Mouse (Mus musculus): ENCODE measurements around the gene Sardh. TPM values are rescaled to one million over a fixed set of nuclear protein-coding genes. Genes with fewer than 3 reads are reported as not detected.

Gene Sardh
- polyA plus RNA-seq, 1 experiment from 2014 or later: 3.7 TPM

DNA sequence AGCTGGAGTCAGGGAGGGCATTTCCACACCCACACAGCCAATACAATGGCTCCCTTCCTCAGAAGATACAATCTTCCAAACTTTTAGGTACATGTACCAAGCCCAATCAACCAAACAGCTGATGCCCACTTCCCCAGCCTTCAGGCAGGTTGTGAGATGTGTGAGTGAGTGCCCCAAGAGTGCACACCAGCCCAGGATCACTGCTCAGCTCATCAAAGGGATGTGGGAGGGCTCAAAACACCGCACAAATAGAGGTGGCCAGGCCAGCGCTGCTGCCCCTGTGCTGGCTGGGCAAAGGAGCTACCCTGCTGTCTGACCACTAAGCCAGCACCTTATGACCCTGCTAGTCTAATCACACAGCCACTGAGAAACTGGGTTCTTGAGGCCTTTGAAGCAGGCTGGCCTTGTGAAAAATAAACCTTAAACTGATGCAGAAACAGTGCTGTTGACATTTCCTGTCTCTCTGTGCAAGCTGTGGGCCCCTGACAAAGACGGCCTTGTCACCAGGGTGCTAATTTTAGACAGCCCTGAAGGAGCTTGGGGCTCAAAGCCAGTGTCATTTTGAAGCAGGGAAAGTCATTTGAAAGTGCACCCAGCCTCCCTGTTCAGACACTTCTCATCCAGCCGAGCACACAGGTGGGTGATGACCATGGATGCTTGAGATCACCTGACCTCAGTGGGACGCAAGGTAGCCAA is 49.4 kb downstream of the Sardh start:
- no peak overlapping the region for H3K9ac ChIP-seq (replicated peaks)
- no peak overlapping the region for H3K4me3 ChIP-seq (replicated peaks)
- no peak overlapping the region for H3K4me2 ChIP-seq (replicated peaks)
- H3K36me3 ChIP-seq: no peaks in the 10 kb centered on the region
- H3K27ac ChIP-seq: no peak overlapping the region
- WGBS: 62% methylated on average over 5 of the region's 5 CpGs
- no peak for ATAC-seq
- no peaks in the 10 kb centered on the region for H3K27me3 ChIP-seq
- no peaks in the 10 kb centered on the region for H3K9me3 ChIP-seq
- no peaks in the 10 kb centered on the region for H3K4me1 ChIP-seq (replicated peaks)

DNA sequence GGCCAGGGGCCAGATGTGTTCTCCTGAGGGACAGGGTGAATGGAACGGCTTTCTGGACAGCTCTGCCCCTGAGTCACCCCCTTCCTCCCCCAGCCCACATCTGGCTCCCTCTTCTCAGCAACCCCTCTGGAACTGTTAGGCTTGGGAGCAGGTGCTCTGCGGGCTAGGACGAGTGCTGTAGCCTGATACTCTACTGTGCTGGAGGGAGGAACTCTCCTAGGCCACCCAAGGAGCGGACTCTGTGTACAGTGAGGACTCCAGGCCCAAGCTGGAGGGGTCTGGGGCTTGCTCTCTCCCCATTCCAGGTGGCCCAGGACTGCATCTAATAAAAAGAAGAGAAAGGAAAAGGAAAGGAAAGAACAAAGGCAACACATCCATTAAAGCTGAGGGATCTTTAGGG is 58.1 kb downstream of the Sardh start:
- no peaks in the 10 kb centered on the region for H3K4me1 ChIP-seq (replicated peaks)
- no peaks in the 10 kb centered on the region for H3K9me3 ChIP-seq
- H3K36me3 ChIP-seq: no peaks in the 10 kb centered on the region
- H3K27ac ChIP-seq: no peak overlapping the region
- WGBS: 65% methylated on average over 4 of the region's 4 CpGs
- no peak for ATAC-seq
- no peak overlapping the region for H3K4me2 ChIP-seq (replicated peaks)
- no peaks in the 10 kb centered on the region for H3K27me3 ChIP-seq
- no peak overlapping the region for H3K4me3 ChIP-seq (replicated peaks)
- H3K9ac ChIP-seq (replicated peaks): no peak overlapping the region

DNA sequence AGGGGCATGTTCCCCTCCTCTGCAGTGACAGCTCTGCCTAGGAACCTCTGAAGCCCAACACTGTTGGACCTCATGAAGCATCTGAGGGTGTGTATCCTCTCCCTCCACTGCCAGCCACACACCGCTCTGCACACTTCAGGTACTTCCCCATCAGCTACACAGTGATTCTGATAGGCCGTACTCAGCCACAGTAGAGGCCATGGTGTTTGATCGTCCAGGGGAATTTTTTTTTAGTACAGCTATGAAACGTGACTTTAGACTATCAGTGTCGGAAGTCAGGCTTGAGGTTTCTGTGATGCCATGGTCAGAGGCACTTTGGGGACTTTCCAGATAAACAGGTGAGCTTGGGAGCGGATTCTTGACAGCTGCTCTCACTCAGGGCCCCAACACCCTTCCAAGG is 60.6 kb downstream of the Sardh start:
- no peak overlapping the region for H3K27ac ChIP-seq
- no peaks in the 10 kb centered on the region for H3K27me3 ChIP-seq
- no peak overlapping the region for H3K4me3 ChIP-seq (replicated peaks)
- H3K9ac ChIP-seq (replicated peaks): no peak overlapping the region
- no peak for ATAC-seq
- H3K4me1 ChIP-seq (replicated peaks): no peaks in the 10 kb centered on the region
- no peaks in the 10 kb centered on the region for H3K9me3 ChIP-seq
- no peaks in the 10 kb centered on the region for H3K36me3 ChIP-seq
- H3K4me2 ChIP-seq (replicated peaks): no peak overlapping the region
- WGBS: 90% methylated on average over 6 of the region's 6 CpGs

DNA sequence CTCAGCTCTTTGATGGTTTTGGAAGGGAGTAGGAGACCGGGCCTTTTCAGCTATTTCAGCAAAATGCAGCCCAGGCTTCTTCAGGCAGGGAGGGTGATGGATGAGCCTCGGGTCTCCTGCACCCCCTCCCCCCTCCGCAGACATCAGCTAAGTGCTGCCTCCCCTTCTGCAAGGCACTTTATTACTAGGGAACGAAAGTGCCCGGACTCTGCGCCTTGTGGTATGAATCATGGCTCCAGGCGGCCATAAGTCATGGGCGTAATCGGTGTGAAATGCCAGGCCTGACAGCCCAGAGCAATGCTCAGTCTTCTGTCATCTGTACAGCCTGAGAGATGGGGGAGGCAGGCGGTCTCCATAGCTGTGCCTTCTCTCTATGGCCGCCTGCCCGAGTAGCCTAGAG is 64.4 kb downstream of the Sardh start:
- Histone ChIP-seq H3K4me3 (replicated peaks) (no peak overlapping the region), H3K36me3 (no peaks in the 10 kb centered on the region), H3K4me1 (replicated peaks) (no peaks in the 10 kb centered on the region), H3K9me3 (no peaks in the 10 kb centered on the region), H3K27ac (no peak overlapping the region), H3K27me3 (no peaks in the 10 kb centered on the region), H3K4me2 (replicated peaks) (no peak overlapping the region), H3K9ac (replicated peaks) (no peak overlapping the region)
- no peak for ATAC-seq
- 84% methylated on average over 12 of the region's 12 CpGs for WGBS

DNA sequence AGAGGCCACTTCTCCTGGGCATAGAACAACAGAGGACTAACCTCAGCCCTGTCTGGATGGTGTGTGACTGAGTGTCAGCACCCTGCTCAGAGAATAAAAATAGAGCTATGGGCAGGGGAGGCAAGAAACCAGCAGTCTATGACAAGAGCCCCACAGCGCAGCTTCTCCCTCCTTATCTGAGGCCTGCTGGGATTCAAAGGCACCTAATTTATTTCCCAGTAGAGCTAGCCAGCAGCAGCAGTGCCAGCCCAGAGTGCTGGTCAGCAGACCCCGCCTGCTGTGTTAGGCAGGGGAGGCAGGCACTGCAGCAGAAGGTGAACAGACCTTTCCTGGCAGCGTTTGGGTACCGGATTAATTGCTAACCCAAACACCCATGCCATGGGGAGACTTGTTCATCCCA is 66.2 kb downstream of the Sardh start:
- H3K4me1 ChIP-seq (replicated peaks): no peaks in the 10 kb centered on the region
- no peak for ATAC-seq
- H3K9me3 ChIP-seq: no peaks in the 10 kb centered on the region
- H3K36me3 ChIP-seq: no peaks in the 10 kb centered on the region
- 73% methylated on average over 4 of the region's 4 CpGs for WGBS
- H3K4me2 ChIP-seq (replicated peaks): no peak overlapping the region
- H3K27me3 ChIP-seq: no peaks in the 10 kb centered on the region
- no peak overlapping the region for H3K27ac ChIP-seq
- H3K4me3 ChIP-seq (replicated peaks): no peak overlapping the region
- no peak overlapping the region for H3K9ac ChIP-seq (replicated peaks)

DNA sequence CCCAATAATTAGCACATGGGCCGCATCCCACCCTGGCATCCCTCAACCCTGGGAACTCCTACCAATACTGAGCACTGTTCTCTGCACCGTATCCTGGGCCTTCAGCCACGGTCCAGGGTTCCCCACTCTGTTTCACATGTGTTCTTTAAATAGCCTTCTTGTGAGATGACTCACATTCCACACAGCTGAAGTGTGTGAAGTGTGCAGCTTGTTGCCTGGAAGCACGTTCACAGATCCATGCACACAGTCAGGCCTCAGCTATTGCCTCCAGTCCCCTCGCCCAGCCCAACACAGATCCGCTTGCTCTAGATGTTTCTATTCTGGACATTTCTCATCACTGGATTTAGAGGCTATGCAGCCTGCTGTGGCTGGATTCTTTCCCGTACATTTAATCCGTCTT is 69.0 kb downstream of the Sardh start:
- ATAC-seq: no peak
- no peaks in the 10 kb centered on the region for H3K36me3 ChIP-seq
- WGBS: 77% methylated on average over 8 of the region's 8 CpGs

GRCm38 (mm10) chr2:27175696-27176267 is 72.4 kb downstream of the Sardh start:
- no peak overlapping the region for H3K4me2 ChIP-seq (replicated peaks)
- no peak overlapping the region for H3K27ac ChIP-seq
- no peak for ATAC-seq
- no peaks in the 10 kb centered on the region for H3K4me1 ChIP-seq (replicated peaks)
- no peaks in the 10 kb centered on the region for H3K27me3 ChIP-seq
- no peaks in the 10 kb centered on the region for H3K36me3 ChIP-seq
- no peak overlapping the region for H3K4me3 ChIP-seq (replicated peaks)
- H3K9ac ChIP-seq (replicated peaks): no peak overlapping the region
- H3K9me3 ChIP-seq: no peaks in the 10 kb centered on the region
- 80% methylated on average over 10 of the region's 10 CpGs for WGBS

More for the DNA sequence above, 69.0 kb downstream of the Sardh start:
- Histone ChIP-seq H3K4me3 (replicated peaks) (no peak overlapping the region), H3K27me3 (no peaks in the 10 kb centered on the region), H3K4me2 (replicated peaks) (no peak overlapping the region), H3K4me1 (replicated peaks) (no peaks in the 10 kb centered on the region), H3K9me3 (no peaks in the 10 kb centered on the region), H3K9ac (replicated peaks) (no peak overlapping the region), H3K27ac (no peak overlapping the region)

- Histone ChIP-seq H3K9me3 (no peaks in the 10 kb centered on the region), H3K4me2 (replicated peaks) (no peak overlapping the region), H3K4me3 (replicated peaks) (no peak overlapping the region), H3K9ac (replicated peaks) (no peak overlapping the region), H3K36me3 (no peaks in the 10 kb centered on the region), H3K27me3 (no peaks in the 10 kb centered on the region), H3K4me1 (replicated peaks) (no peaks in the 10 kb centered on the region), H3K27ac (no peak overlapping the region)
- 79% methylated on average over 2 of the region's 2 CpGs for WGBS
- no peak for ATAC-seq
These were observed 73.9 kb downstream of the Sardh start for GRCm38 (mm10) chr2:27174242-27174641.

DNA sequence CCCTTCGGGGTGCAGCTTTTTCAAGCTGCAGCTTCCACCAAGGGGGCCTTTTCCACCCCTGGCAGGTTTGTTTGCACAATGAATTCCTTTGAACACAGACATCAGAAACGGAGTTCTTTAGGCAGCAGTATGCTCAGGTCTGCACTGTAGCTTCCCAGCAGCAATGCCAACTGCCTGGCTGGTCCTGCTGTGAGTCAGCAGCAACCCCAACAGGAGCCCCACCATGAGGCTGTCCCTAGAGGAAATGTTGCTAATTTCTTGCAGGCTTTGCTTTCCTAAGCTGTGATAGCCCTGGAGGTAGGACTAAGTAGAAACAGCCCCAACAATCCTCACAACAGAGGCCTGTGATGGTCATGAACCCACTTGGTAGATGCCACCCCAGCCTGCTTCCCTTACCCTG is 81.1 kb downstream of the Sardh start:
- WGBS: 38% methylated on average over 2 of the region's 2 CpGs
- H3K4me3 ChIP-seq (replicated peaks): no peak overlapping the region
- no peak overlapping the region for H3K9ac ChIP-seq (replicated peaks)
- peaks cover 12% of the 10 kb centered on the region for H3K4me1 ChIP-seq (replicated peaks)
- ATAC-seq: no peak
- H3K27ac ChIP-seq: no peak overlapping the region
- no peaks in the 10 kb centered on the region for H3K27me3 ChIP-seq
- no peaks in the 10 kb centered on the region for H3K9me3 ChIP-seq
- H3K36me3 ChIP-seq: no peaks in the 10 kb centered on the region
- no peak overlapping the region for H3K4me2 ChIP-seq (replicated peaks)

DNA sequence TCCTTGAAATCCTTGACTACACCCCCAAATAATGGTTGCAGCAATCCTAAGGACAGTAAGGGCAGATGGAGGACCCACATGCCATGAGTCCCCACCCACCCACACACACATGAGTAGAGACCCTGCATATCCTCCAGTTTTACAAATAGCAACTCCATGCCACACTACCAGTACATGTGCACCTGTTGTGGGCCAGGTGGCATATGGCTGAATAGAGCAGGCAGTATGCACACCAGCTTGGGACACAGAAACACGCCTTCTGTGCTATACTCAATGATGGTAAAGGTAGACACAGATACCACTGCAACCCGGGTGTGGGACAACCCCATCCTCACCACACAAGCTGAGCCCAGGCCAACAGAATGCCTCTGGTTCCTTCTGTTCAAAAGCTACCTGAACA is 82.1 kb downstream of the Sardh start:
- no peaks in the 10 kb centered on the region for H3K9me3 ChIP-seq
- no peak overlapping the region for H3K9ac ChIP-seq (replicated peaks)
- H3K27me3 ChIP-seq: no peaks in the 10 kb centered on the region
- H3K36me3 ChIP-seq: no peaks in the 10 kb centered on the region
- H3K4me2 ChIP-seq (replicated peaks): no peak overlapping the region
- no peak overlapping the region for H3K4me3 ChIP-seq (replicated peaks)
- 88% methylated on average over 2 of the region's 2 CpGs for WGBS
- no peak for ATAC-seq
- H3K4me1 ChIP-seq (replicated peaks): peaks cover 12% of the 10 kb centered on the region
- H3K27ac ChIP-seq: no peak overlapping the region

DNA sequence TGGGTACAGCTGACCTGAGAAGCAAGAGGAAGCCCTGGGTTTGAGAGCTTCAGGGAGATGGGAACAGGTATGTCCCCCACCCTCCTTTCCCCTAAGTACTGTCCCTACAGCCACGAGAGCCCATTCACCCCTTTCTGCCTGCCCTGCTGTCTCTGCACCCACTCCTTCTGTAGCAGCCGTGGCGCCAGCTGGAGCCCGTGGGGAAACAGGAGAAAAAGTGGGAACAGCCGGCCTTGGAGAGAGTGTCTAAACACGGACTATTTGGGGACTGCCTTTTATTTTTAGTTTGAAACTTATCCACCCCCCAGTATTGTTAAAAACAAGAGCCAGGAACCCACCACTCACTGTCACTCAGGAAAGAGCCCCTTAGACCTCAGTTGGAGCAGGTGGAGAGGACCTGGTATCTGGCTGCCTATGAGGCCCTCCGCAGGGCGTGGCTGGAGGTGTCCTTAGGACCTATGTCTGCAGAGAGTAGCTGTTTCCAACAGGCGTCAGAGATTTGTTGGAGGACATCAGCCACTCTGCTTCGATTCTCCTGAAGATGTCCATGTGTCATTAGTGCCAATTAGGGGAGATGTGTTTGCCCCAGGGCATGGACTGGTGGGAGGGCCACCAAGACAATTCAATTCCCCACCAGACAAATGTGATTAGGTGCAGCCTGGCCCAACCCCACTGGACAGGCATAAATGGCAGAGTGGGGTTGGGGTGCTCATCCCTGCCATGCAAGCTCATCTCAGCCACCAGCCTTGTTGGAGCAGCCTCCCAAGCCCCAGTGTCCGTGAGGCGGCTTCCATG is 83.1 kb downstream of the Sardh start, which contains the start of gene Dbh:
Gene Dbh (plus strand): TSS at position 438 of the 795 bp plus-strand sequence.
- 84% methylated on average over 12 of the region's 12 CpGs for WGBS
- no peak within 1 kb of the TSS for H3K9ac ChIP-seq (replicated peaks)
- ATAC-seq: no peak
- H3K4me3 ChIP-seq (replicated peaks): no peak within 1 kb of the TSS
- H3K4me2 ChIP-seq (replicated peaks): no peak within 1 kb of the TSS
- no peaks in the 10 kb centered on the region for H3K27me3 ChIP-seq
- H3K9me3 ChIP-seq: no peaks in the 10 kb centered on the region
- H3K27ac ChIP-seq: no peak within 1 kb of the TSS
- peaks cover 12% of the 10 kb centered on the region for H3K4me1 ChIP-seq (replicated peaks)
- H3K36me3 ChIP-seq: no peaks in the 10 kb centered on the region

DNA sequence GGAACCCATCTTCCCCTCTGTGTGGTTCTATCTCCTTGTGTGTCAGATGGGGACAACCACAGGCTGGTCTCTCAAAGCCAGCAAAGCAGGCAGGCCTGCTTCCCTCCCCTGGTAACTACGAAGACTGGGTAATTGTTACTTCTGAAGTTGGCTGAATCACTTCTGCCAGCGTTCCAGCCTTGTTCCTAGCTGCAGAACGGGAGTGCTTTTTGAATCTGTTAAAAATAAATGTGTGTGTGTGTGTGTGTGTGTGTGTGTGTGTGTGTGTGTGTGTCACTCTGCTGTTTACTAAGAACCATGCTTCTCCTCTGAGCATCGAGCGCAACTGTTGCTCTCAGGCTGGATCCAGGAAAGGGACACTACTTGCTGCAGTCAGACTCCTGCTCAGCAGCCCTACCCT is 84.3 kb downstream of the Sardh start:
- no peak for ATAC-seq
- Histone ChIP-seq H3K27ac (no peak overlapping the region), H3K9me3 (no peaks in the 10 kb centered on the region), H3K4me1 (replicated peaks) (peaks cover 12% of the 10 kb centered on the region), H3K4me2 (replicated peaks) (no peak overlapping the region), H3K36me3 (no peaks in the 10 kb centered on the region), H3K4me3 (replicated peaks) (no peak overlapping the region), H3K27me3 (no peaks in the 10 kb centered on the region), H3K9ac (replicated peaks) (no peak overlapping the region)
- WGBS: 79% methylated on average over 5 of the region's 5 CpGs
